Mouse (Mus musculus): Measurements from ENCODE around the gene Chic1. TPM values are rescaled to one million over a fixed set of nuclear protein-coding genes. Genes with fewer than 3 reads are reported as not detected.

Chic1 gene
- polyA plus RNA-seq, 1 experiment = 9.8 TPM

- TF ChIP-seq POLR2A (IDR thresholded peaks at IDR 0.05; ENCODE audit: insufficient read depth, low read length) (no peak), CTCF (IDR thresholded peaks at IDR 0.05; ENCODE audit: low read depth, low read length) (no peak), EP300 (IDR thresholded peaks at IDR 0.05; ENCODE audit: insufficient read depth, low read depth, low read length) (no peak)
- Histone ChIP-seq H3K9ac (ENCODE audit: low read depth, poor library complexity, severe bottlenecking) (no peak overlapping the region), H3K4me1 (ENCODE audit: control insufficient read depth, insufficient read depth, low read length) (no peaks in the 10 kb centered on the region), H3K36me3 (ENCODE audit: control insufficient read depth, insufficient read depth, low read length, poor library complexity, severe bottlenecking) (no peaks in the 10 kb centered on the region), H3K27me3 (ENCODE audit: control insufficient read depth, insufficient read depth, low read length, poor library complexity, severe bottlenecking) (no peaks in the 10 kb centered on the region), H3K9me3 (replicated peaks; ENCODE audit: control insufficient read depth, insufficient read depth, low read length, poor library complexity, severe bottlenecking) (no peaks in the 10 kb centered on the region), H3K27ac (ENCODE audit: insufficient read depth, low read length) (no peak overlapping the region), H3K4me3 (ENCODE audit: low read depth, low read length) (no peak overlapping the region)
These were observed 26.9 kb upstream of the Chic1 start for GRCm38 (mm10) chrX:103329386-103329785.

GRCm38 (mm10) chrX:103331125-103331858 lies 25.0 kb upstream of the Chic1 start:
- no peak for TF ChIP-seq POLR2A (IDR thresholded peaks at IDR 0.05; ENCODE audit: insufficient read depth, low read length)
- no peak for TF ChIP-seq CTCF (IDR thresholded peaks at IDR 0.05; ENCODE audit: low read depth, low read length)
- no peak for TF ChIP-seq EP300 (IDR thresholded peaks at IDR 0.05; ENCODE audit: insufficient read depth, low read depth, low read length)
- H3K9me3 ChIP-seq (replicated peaks; ENCODE audit: control insufficient read depth, insufficient read depth, low read length, poor library complexity, severe bottlenecking) = no peaks in the 10 kb centered on the region
- no peak overlapping the region for H3K27ac ChIP-seq (ENCODE audit: insufficient read depth, low read length)
- no peak overlapping the region for H3K4me3 ChIP-seq (ENCODE audit: low read depth, low read length)
- H3K36me3 ChIP-seq (ENCODE audit: control insufficient read depth, insufficient read depth, low read length, poor library complexity, severe bottlenecking) = no peaks in the 10 kb centered on the region
- no peak overlapping the region for H3K9ac ChIP-seq (ENCODE audit: low read depth, poor library complexity, severe bottlenecking)
- no peaks in the 10 kb centered on the region for H3K27me3 ChIP-seq (ENCODE audit: control insufficient read depth, insufficient read depth, low read length, poor library complexity, severe bottlenecking)
- H3K4me1 ChIP-seq (ENCODE audit: control insufficient read depth, insufficient read depth, low read length) = no peaks in the 10 kb centered on the region

- Histone ChIP-seq H3K36me3 (ENCODE audit: control insufficient read depth, insufficient read depth, low read length, poor library complexity, severe bottlenecking) (no peaks in the 10 kb centered on the region), H3K27me3 (ENCODE audit: control insufficient read depth, insufficient read depth, low read length, poor library complexity, severe bottlenecking) (no peaks in the 10 kb centered on the region), H3K9me3 (replicated peaks; ENCODE audit: control insufficient read depth, insufficient read depth, low read length, poor library complexity, severe bottlenecking) (no peaks in the 10 kb centered on the region), H3K4me3 (ENCODE audit: low read depth, low read length) (no peak overlapping the region), H3K9ac (ENCODE audit: low read depth, poor library complexity, severe bottlenecking) (no peak overlapping the region), H3K4me1 (ENCODE audit: control insufficient read depth, insufficient read depth, low read length) (peaks cover 3% of the 10 kb centered on the region), H3K27ac (ENCODE audit: insufficient read depth, low read length) (peak overlapping the region; percentile 61)
- TF ChIP-seq CTCF (IDR thresholded peaks at IDR 0.05; ENCODE audit: low read depth, low read length) (no peak), EP300 (IDR thresholded peaks at IDR 0.05; ENCODE audit: insufficient read depth, low read depth, low read length) (no peak), POLR2A (IDR thresholded peaks at IDR 0.05; ENCODE audit: insufficient read depth, low read length) (no peak)
These were observed 14.7 kb upstream of the Chic1 start for GRCm38 (mm10) chrX:103341369-103342113.

GRCm38 (mm10) chrX:103355784-103356183 lies 492 bp upstream of the Chic1 start:
- H3K9ac ChIP-seq (ENCODE audit: low read depth, poor library complexity, severe bottlenecking) = no peak overlapping the region
- no peak for TF ChIP-seq EP300 (IDR thresholded peaks at IDR 0.05; ENCODE audit: insufficient read depth, low read depth, low read length)
- TF ChIP-seq POLR2A (IDR thresholded peaks at IDR 0.05; ENCODE audit: insufficient read depth, low read length) = no peak
- TF ChIP-seq CTCF (IDR thresholded peaks at IDR 0.05; ENCODE audit: low read depth, low read length) = no peak
- no peak overlapping the region for H3K4me3 ChIP-seq (ENCODE audit: low read depth, low read length)
- no peaks in the 10 kb centered on the region for H3K4me1 ChIP-seq (ENCODE audit: control insufficient read depth, insufficient read depth, low read length)
- H3K27ac ChIP-seq (ENCODE audit: insufficient read depth, low read length) = no peak overlapping the region
- no peaks in the 10 kb centered on the region for H3K36me3 ChIP-seq (ENCODE audit: control insufficient read depth, insufficient read depth, low read length, poor library complexity, severe bottlenecking)
- H3K27me3 ChIP-seq (ENCODE audit: control insufficient read depth, insufficient read depth, low read length, poor library complexity, severe bottlenecking) = no peaks in the 10 kb centered on the region
- no peaks in the 10 kb centered on the region for H3K9me3 ChIP-seq (replicated peaks; ENCODE audit: control insufficient read depth, insufficient read depth, low read length, poor library complexity, severe bottlenecking)

GRCm38 (mm10) chrX:103356761-103357236 lies 523 bp downstream of the Chic1 start:
- Histone ChIP-seq H3K9me3 (replicated peaks; ENCODE audit: control insufficient read depth, insufficient read depth, low read length, poor library complexity, severe bottlenecking) (no peaks in the 10 kb centered on the region), H3K4me3 (ENCODE audit: low read depth, low read length) (peak overlapping the region; percentile 99), H3K36me3 (ENCODE audit: control insufficient read depth, insufficient read depth, low read length, poor library complexity, severe bottlenecking) (no peaks in the 10 kb centered on the region), H3K27ac (ENCODE audit: insufficient read depth, low read length) (peak overlapping the region; percentile 54; the same call in 1 of the 2 replicates), H3K4me1 (ENCODE audit: control insufficient read depth, insufficient read depth, low read length) (no peaks in the 10 kb centered on the region), H3K27me3 (ENCODE audit: control insufficient read depth, insufficient read depth, low read length, poor library complexity, severe bottlenecking) (no peaks in the 10 kb centered on the region), H3K9ac (ENCODE audit: low read depth, poor library complexity, severe bottlenecking) (peak overlapping the region; percentile 78)
- TF ChIP-seq EP300 (IDR thresholded peaks at IDR 0.05; ENCODE audit: insufficient read depth, low read depth, low read length) = no peak
- no peak for TF ChIP-seq CTCF (IDR thresholded peaks at IDR 0.05; ENCODE audit: low read depth, low read length)
- no peak for TF ChIP-seq POLR2A (IDR thresholded peaks at IDR 0.05; ENCODE audit: insufficient read depth, low read length)

GRCm38 (mm10) chrX:103366201-103366600 lies 9.9 kb downstream of the Chic1 start:
- Histone ChIP-seq H3K27me3 (ENCODE audit: control insufficient read depth, insufficient read depth, low read length, poor library complexity, severe bottlenecking) (no peaks in the 10 kb centered on the region), H3K4me1 (ENCODE audit: control insufficient read depth, insufficient read depth, low read length) (no peaks in the 10 kb centered on the region), H3K9ac (ENCODE audit: low read depth, poor library complexity, severe bottlenecking) (no peak overlapping the region), H3K36me3 (ENCODE audit: control insufficient read depth, insufficient read depth, low read length, poor library complexity, severe bottlenecking) (no peaks in the 10 kb centered on the region), H3K27ac (ENCODE audit: insufficient read depth, low read length) (no peak overlapping the region), H3K4me3 (ENCODE audit: low read depth, low read length) (no peak overlapping the region), H3K9me3 (replicated peaks; ENCODE audit: control insufficient read depth, insufficient read depth, low read length, poor library complexity, severe bottlenecking) (no peaks in the 10 kb centered on the region)
- TF ChIP-seq EP300 (IDR thresholded peaks at IDR 0.05; ENCODE audit: insufficient read depth, low read depth, low read length) (no peak), POLR2A (IDR thresholded peaks at IDR 0.05; ENCODE audit: insufficient read depth, low read length) (no peak), CTCF (IDR thresholded peaks at IDR 0.05; ENCODE audit: low read depth, low read length) (no peak)
